Mouse (Mus musculus) spleen, adult 2 months (tissue): Measurements from ENCODE around the gene Pfkfb1. TPM values are rescaled to one million over a fixed set of nuclear protein-coding genes. Genes with fewer than 3 reads are reported as not detected.

ENCODE experiments used
- DNase-seq, 2 experiments: peaks; one replicate each; pipeline versions ENCODE4 v3.0.0 to v3.0.0-alpha.2; 2012 to 2021; ENCODE audit warnings: low spot score in 2 of 2, low read depth in 1 of 2
- H3K27ac ChIP-seq: fragments of 200-500 bp; 2 replicates; pipeline ENCODE4 v1.5.1; 2012; ENCODE audit warnings: low read length, inconsistent platforms; ENCODE audit not compliant: insufficient read depth
- H3K27me3 ChIP-seq: fragments of 200-500 bp; 2 replicates; pipeline ENCODE4 v1.6.1; 2012; ENCODE audit warnings: mild to moderate bottlenecking, moderate library complexity, low read length, inconsistent platforms; ENCODE audit not compliant: control insufficient read depth, insufficient read depth
- H3K36me3 ChIP-seq: fragments of 200-500 bp; 2 replicates; pipeline ENCODE4 v1.6.1; 2012; ENCODE audit warnings: mild to moderate bottlenecking, low read length, inconsistent platforms; ENCODE audit not compliant: control insufficient read depth, insufficient read depth
- H3K4me1 ChIP-seq: fragments of 200-500 bp; 2 replicates; pipeline ENCODE4 v1.6.1; 2011; ENCODE audit warnings: inconsistent platforms; ENCODE audit not compliant: control insufficient read depth, insufficient read depth, insufficient read length
- H3K4me3 ChIP-seq: fragments of 200-500 bp; 2 replicates; pipeline ENCODE4 v1.5.1; 2011; ENCODE audit warnings: mild to moderate bottlenecking, inconsistent platforms; ENCODE audit not compliant: insufficient read depth, insufficient read length; ENCODE audit errors: extremely low read depth
- CTCF ChIP-seq: fragments of 200-500 bp; IDR thresholded peaks from 2 replicates; pipeline ENCODE4 v1.5.1; 2011; ENCODE audit warnings: mild to moderate bottlenecking, inconsistent platforms; ENCODE audit not compliant: insufficient read depth, insufficient read length, insufficient replicate concordance; ENCODE audit errors: extremely low read depth
- POLR2A ChIP-seq: fragments of 200-500 bp; IDR thresholded peaks from 2 replicates; pipeline ENCODE4 v1.6.1; 2011; ENCODE audit warnings: low read depth, low read length, inconsistent platforms
- WGBS: fragments of 180-500 bp; shearing (Covaris S2); methylation state at CpG from one replicate; pipeline ENCODE4 v1.1.7; 2018; 5-methylcytosine and 5-hydroxymethylcytosine counted together
- polyA plus RNA-seq: library from polyadenylated mRNA; depleted of rRNA; stranded (reverse); fragments of >200 nt; gene quantifications from 2 replicates; pipeline ENCODE4 v1.2.3, GENCODE M21; 2012

Gene Pfkfb1
- polyA plus RNA-seq, 1 experiment: 1.9 TPM

- Histone ChIP-seq H3K4me3 (no peak overlapping the region), H3K27ac (no peak overlapping the region), H3K27me3 (no peaks in the 10 kb centered on the region), H3K4me1 (no peaks in the 10 kb centered on the region), H3K36me3 (no peaks in the 10 kb centered on the region)
- WGBS: 85% methylated on average over 12 of the region's 12 CpGs
- no peak for DNase-seq
- TF ChIP-seq POLR2A (no peak), CTCF (no peak)
These were observed 23.2 kb upstream of the Pfkfb1 start for GRCm38 (mm10) chrX:150564644-150565357.

- DNase-seq: no peak
- Histone ChIP-seq H3K36me3 (no peaks in the 10 kb centered on the region; the same call in 1 of the 2 replicates), H3K27ac (no peak overlapping the region), H3K4me3 (no peak overlapping the region), H3K27me3 (no peaks in the 10 kb centered on the region), H3K4me1 (no peaks in the 10 kb centered on the region)
- TF ChIP-seq POLR2A (no peak), CTCF (no peak)
These were observed 6.1 kb upstream of the Pfkfb1 start for GRCm38 (mm10) chrX:150581921-150582320.

GRCm38 (mm10) chrX:150585116-150585515 lies 2.9 kb upstream of the Pfkfb1 start:
- no peak for DNase-seq
- Histone ChIP-seq H3K4me3 (no peak overlapping the region), H3K27me3 (no peaks in the 10 kb centered on the region), H3K4me1 (no peaks in the 10 kb centered on the region), H3K36me3 (no peaks in the 10 kb centered on the region; the same call in 1 of the 2 replicates), H3K27ac (no peak overlapping the region)
- 92% methylated on average over 8 of the region's 8 CpGs for WGBS
- TF ChIP-seq POLR2A (no peak), CTCF (no peak)

- TF ChIP-seq POLR2A (no peak), CTCF (no peak)
- H3K36me3 ChIP-seq: no peaks in the 10 kb centered on the region; the same call in 1 of the 2 replicates
- DNase-seq: no peak
- H3K4me3 ChIP-seq: no peak within 1 kb of the TSS
- no peaks in the 10 kb centered on the region for H3K4me1 ChIP-seq
- H3K27ac ChIP-seq: no peak within 1 kb of the TSS
- WGBS: 83% methylated on average over 5 of the region's 5 CpGs
- no peaks in the 10 kb centered on the region for H3K27me3 ChIP-seq
These were observed 1.7 kb downstream of the Pfkfb1 start, which contains the start of gene Apex2 for GRCm38 (mm10) chrX:150589696-150590095. TSS of gene Apex2 (minus strand) at chrX:150589868.

GRCm38 (mm10) chrX:150593266-150594035 lies 5.4 kb downstream of the Pfkfb1 start:
- no peak for TF ChIP-seq CTCF
- TF ChIP-seq POLR2A: no peak
- Histone ChIP-seq H3K27ac (no peak overlapping the region), H3K4me1 (no peaks in the 10 kb centered on the region), H3K4me3 (no peak overlapping the region), H3K36me3 (no peaks in the 10 kb centered on the region), H3K27me3 (no peaks in the 10 kb centered on the region)
- DNase-seq: no peak
- WGBS: 86% methylated on average over 12 of the region's 12 CpGs

- H3K4me1 ChIP-seq: no peaks in the 10 kb centered on the region
These were observed 6.1 kb downstream of the Pfkfb1 start for GRCm38 (mm10) chrX:150594176-150594575.

More at GRCm38 (mm10) chrX:150594176-150594575, 6.1 kb downstream of the Pfkfb1 start:
- 86% methylated on average over 3 of the region's 3 CpGs for WGBS
- no peak overlapping the region for H3K27ac ChIP-seq
- TF ChIP-seq POLR2A (no peak), CTCF (no peak)
- H3K36me3 ChIP-seq: no peaks in the 10 kb centered on the region
- H3K27me3 ChIP-seq: no peaks in the 10 kb centered on the region
- H3K4me3 ChIP-seq: no peak overlapping the region
- DNase-seq: no peak
